Mouse (Mus musculus): ENCODE data around the gene St5. TPM values are rescaled to one million over a fixed set of nuclear protein-coding genes. Genes with fewer than 3 reads are reported as not detected.

The St5 gene
- polyA plus RNA-seq, 1 experiment from 2014 or later, result 35.8 TPM

DNA sequence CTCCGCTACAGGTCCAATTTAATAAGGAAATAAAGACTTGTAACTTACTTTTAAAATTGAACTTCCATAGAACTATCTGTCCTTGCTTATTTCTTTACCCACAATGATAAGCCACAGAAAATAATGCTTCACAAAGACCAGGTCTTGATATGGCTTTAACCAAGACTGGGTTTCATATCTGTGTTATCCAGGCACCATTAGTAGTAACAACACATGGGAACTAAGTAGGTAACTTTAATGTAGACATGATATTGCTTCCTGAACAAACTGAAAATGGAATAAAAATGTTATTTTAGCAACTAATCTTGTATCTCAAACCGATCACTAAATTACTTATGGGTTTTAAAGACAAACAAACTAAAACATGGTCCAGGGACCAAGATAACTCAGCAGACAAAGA, 44.1 kb downstream of the St5 start:
- WGBS, result 96% methylated on average over 2 of the region's 2 CpGs
- Histone ChIP-seq H3K27ac (ENCODE audit: low read depth, low read length) (no peak overlapping the region), H3K9ac (ENCODE audit: low read depth, low read length) (no peak overlapping the region), H3K36me3 (ENCODE audit: control insufficient read depth, insufficient read depth, low read length) (no peaks in the 10 kb centered on the region), H3K4me1 (ENCODE audit: control insufficient read depth, insufficient read depth, low read length) (no peaks in the 10 kb centered on the region), H3K4me2 (replicated peaks; ENCODE audit: low read depth, low read length) (no peak overlapping the region), H3K4me3 (ENCODE audit: low read length) (no peak overlapping the region), H3K9me3 (ENCODE audit: control insufficient read depth, low read length) (no peaks in the 10 kb centered on the region), H3K27me3 (ENCODE audit: control insufficient read depth, insufficient read depth, low read length) (no peaks in the 10 kb centered on the region)
- no peak for ATAC-seq (ENCODE audit: low FRiP score, low TSS enrichment)

DNA sequence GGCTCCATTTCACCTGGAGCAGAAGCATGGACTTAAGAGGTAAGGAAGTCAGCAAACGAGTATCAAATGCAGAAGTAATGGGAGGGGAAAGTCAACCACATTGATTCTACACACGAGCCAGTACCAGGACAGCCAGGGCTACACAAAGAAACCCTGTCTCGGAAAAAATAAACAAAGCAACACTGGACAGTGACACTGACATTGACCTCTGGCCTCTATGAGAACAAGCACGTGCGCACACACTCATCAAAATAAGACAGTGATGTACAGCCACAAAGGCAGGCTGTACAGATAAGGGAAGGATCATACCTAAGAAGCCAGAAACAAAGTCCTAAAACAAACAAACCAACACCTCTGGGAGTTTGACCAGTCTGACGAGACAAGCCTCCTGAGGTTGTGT, 45.5 kb downstream of the St5 start:
- no peak overlapping the region for H3K4me3 ChIP-seq (ENCODE audit: low read length)
- WGBS, result 23% methylated on average over 6 of the region's 6 CpGs
- no peaks in the 10 kb centered on the region for H3K27me3 ChIP-seq (ENCODE audit: control insufficient read depth, insufficient read depth, low read length)
- no peak overlapping the region for H3K4me2 ChIP-seq (replicated peaks; ENCODE audit: low read depth, low read length)
- no peaks in the 10 kb centered on the region for H3K9me3 ChIP-seq (ENCODE audit: control insufficient read depth, low read length)
- no peaks in the 10 kb centered on the region for H3K4me1 ChIP-seq (ENCODE audit: control insufficient read depth, insufficient read depth, low read length)
- H3K27ac ChIP-seq (ENCODE audit: low read depth, low read length), result no peak overlapping the region
- ATAC-seq (ENCODE audit: low FRiP score, low TSS enrichment), result no peak
- no peaks in the 10 kb centered on the region for H3K36me3 ChIP-seq (ENCODE audit: control insufficient read depth, insufficient read depth, low read length)
- no peak overlapping the region for H3K9ac ChIP-seq (ENCODE audit: low read depth, low read length)

DNA sequence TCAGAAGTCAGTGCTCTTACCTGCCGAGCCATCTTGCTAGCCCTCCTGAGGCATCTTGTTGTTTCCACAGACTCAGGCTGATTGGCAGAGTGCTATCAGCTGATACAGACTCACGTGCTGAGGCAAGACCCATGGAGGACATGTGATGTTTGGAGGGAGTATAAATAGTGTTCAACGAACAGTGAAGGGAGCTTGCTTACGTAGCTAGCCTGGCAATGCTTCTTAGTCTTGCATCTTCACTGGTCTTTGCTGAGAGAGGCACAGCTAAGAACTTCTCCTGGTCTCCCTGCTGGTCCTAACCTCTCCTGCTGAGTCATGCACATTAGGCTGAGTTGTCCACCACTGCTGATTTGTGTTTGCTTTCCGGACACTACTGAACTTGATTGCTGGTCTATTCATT, 48.5 kb downstream of the St5 start:
- Histone ChIP-seq H3K9ac (ENCODE audit: low read depth, low read length) (no peak overlapping the region), H3K9me3 (ENCODE audit: control insufficient read depth, low read length) (no peaks in the 10 kb centered on the region), H3K27me3 (ENCODE audit: control insufficient read depth, insufficient read depth, low read length) (no peaks in the 10 kb centered on the region), H3K36me3 (ENCODE audit: control insufficient read depth, insufficient read depth, low read length) (no peaks in the 10 kb centered on the region), H3K4me1 (ENCODE audit: control insufficient read depth, insufficient read depth, low read length) (no peaks in the 10 kb centered on the region), H3K4me2 (replicated peaks; ENCODE audit: low read depth, low read length) (no peak overlapping the region), H3K4me3 (ENCODE audit: low read length) (no peak overlapping the region), H3K27ac (ENCODE audit: low read depth, low read length) (no peak overlapping the region)
- ATAC-seq (ENCODE audit: low FRiP score, low TSS enrichment), result no peak
- 72% methylated on average over 5 of the region's 5 CpGs for WGBS

DNA sequence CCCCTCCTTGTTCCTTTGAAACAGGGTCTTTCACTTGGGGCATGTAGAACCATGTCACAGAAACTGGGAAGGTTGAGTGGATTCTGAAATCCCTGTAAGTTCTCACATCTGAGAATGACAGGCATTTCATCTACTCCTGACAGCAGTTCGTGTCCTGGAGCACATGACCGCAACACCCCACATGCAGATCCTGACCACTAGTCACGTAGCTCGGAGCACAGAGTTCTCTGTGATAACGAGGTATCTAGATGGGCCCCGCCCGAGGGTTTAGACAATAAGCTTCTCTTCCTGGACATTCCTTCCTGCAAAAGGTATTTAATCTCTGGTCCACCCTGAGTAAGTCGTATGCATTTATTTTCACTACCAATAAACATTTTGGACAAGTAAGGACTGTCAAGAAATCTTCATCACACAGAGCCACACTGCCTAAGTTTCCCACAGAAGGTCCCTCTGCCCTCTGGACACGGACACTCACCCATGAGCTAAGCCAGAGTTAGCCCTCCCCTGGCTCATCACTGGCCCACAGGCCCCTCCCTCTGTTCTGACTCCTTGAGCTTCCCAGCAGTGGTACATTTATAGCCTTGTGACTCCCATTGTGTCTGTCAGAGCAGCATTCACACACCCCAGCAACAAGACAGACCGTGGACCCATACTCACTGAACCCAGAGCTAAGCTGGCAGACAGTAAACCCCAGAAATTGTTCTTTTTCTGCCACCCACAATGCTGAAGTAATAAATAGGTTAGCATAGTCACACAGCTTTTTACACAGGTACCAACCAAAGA, 54.4 kb downstream of the St5 start:
- WGBS, result 77% methylated on average over 10 of the region's 10 CpGs
- Histone ChIP-seq H3K36me3 (ENCODE audit: control insufficient read depth, insufficient read depth, low read length) (no peaks in the 10 kb centered on the region), H3K27ac (ENCODE audit: low read depth, low read length) (no peak overlapping the region), H3K4me3 (ENCODE audit: low read length) (no peak overlapping the region), H3K9ac (ENCODE audit: low read depth, low read length) (no peak overlapping the region), H3K4me2 (replicated peaks; ENCODE audit: low read depth, low read length) (no peak overlapping the region), H3K9me3 (ENCODE audit: control insufficient read depth, low read length) (no peaks in the 10 kb centered on the region), H3K4me1 (ENCODE audit: control insufficient read depth, insufficient read depth, low read length) (no peaks in the 10 kb centered on the region), H3K27me3 (ENCODE audit: control insufficient read depth, insufficient read depth, low read length) (no peaks in the 10 kb centered on the region)
- no peak for ATAC-seq (ENCODE audit: low FRiP score, low TSS enrichment)

DNA sequence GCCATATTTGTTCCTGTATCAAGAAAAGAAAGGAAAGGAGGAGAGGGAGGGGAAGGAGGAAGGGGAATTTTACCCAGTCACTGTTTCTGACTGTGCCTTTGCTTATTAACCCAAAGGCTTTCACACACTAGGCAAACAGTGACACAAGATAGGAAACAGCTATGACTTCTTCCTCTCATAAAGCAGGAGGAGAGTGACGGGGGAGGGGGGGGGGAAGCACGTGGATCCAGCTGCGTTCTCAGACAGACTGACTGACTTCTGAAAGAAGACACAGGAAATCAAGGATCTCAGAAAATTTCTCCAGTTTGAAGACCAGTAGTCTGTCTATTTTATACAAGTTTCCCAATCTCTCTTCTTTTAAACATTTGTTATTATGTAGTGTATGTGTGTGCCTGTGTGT, 56.8 kb downstream of the St5 start:
- no peak overlapping the region; the same call in 1 of the 2 replicates for H3K4me2 ChIP-seq (replicated peaks; ENCODE audit: low read depth, low read length)
- no peak for ATAC-seq (ENCODE audit: low FRiP score, low TSS enrichment)
- WGBS, result 50% methylated on average over 3 of the region's 3 CpGs

DNA sequence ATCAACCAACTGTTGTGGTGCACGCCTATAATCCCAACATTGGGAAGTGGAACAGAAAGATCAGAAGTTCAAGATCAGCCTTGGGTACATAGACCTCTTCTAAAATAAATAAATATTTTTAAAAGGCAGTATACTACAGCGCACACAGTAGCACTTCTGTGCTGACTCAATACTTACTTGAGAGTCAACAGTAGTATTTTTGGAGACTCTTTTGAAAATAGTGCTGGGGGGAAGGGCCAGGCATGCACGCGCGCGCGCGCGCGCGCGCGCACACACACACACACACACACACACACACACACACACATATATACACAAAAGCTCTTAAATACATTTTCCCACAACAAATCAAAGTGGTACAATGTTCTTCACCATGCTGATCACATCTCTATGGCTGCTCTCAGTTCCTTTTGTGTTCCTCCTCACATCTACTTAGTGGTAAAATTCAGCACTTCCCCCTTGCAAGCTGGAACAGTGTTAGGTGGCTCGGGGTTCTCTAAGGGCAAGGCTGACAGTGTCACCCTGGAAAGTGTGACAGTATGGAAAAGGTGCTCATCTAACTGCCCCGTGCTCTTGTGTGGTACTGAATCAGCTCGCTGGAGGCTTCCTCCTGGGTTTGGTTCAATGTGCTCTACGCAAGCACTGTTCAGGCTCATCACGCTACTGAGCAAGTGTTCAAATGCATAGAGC, 60.0 kb downstream of the St5 start:
- Histone ChIP-seq H3K9ac (ENCODE audit: low read depth, low read length) (no peak overlapping the region), H3K4me3 (ENCODE audit: low read length) (no peak overlapping the region), H3K4me2 (replicated peaks; ENCODE audit: low read depth, low read length) (no peak overlapping the region), H3K4me1 (ENCODE audit: control insufficient read depth, insufficient read depth, low read length) (peaks cover 15% of the 10 kb centered on the region), H3K9me3 (ENCODE audit: control insufficient read depth, low read length) (no peaks in the 10 kb centered on the region), H3K27ac (ENCODE audit: low read depth, low read length) (no peak overlapping the region), H3K27me3 (ENCODE audit: control insufficient read depth, insufficient read depth, low read length) (no peaks in the 10 kb centered on the region), H3K36me3 (ENCODE audit: control insufficient read depth, insufficient read depth, low read length) (no peaks in the 10 kb centered on the region)
- 94% methylated on average over 18 of the region's 18 CpGs for whole genome bisulfite sequencing
- ATAC-seq (ENCODE audit: low FRiP score, low TSS enrichment), result no peak

More for the DNA sequence above, 56.8 kb downstream of the St5 start:
- H3K4me1 ChIP-seq (ENCODE audit: control insufficient read depth, insufficient read depth, low read length), result peaks cover 12% of the 10 kb centered on the region
- H3K4me3 ChIP-seq (ENCODE audit: low read length), result no peak overlapping the region
- H3K27me3 ChIP-seq (ENCODE audit: control insufficient read depth, insufficient read depth, low read length), result no peaks in the 10 kb centered on the region
- no peak overlapping the region for H3K9ac ChIP-seq (ENCODE audit: low read depth, low read length)
- H3K36me3 ChIP-seq (ENCODE audit: control insufficient read depth, insufficient read depth, low read length), result no peaks in the 10 kb centered on the region
- no peaks in the 10 kb centered on the region for H3K9me3 ChIP-seq (ENCODE audit: control insufficient read depth, low read length)
- no peak overlapping the region for H3K27ac ChIP-seq (ENCODE audit: low read depth, low read length)

DNA sequence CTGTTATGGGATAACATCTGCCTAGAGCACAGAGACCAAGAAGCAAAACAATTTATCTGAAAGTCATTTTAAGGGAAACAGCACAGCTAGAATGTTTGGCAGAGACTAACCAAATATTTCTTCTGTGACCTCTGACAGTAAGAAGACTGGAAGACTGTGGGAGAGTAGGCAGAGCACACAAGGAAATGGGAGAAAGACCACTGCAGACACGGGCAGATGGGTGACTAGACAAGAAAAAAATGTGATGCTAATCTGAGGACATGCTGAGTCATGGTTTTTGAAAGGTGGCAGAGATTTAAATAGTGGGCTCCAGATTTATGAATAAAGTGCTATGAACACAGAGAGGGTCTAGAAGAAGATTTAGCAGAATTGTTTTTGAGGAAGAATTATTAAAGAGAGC, 61.4 kb downstream of the St5 start:
- WGBS, result 8% methylated on average over 1 of the region's 1 CpGs
- H3K4me1 ChIP-seq (ENCODE audit: control insufficient read depth, insufficient read depth, low read length), result peaks cover 20% of the 10 kb centered on the region
- H3K9ac ChIP-seq (ENCODE audit: low read depth, low read length), result no peak overlapping the region
- no peak overlapping the region for H3K27ac ChIP-seq (ENCODE audit: low read depth, low read length)
- ATAC-seq (ENCODE audit: low FRiP score, low TSS enrichment), result no peak
- H3K27me3 ChIP-seq (ENCODE audit: control insufficient read depth, insufficient read depth, low read length), result no peaks in the 10 kb centered on the region
- no peaks in the 10 kb centered on the region for H3K9me3 ChIP-seq (ENCODE audit: control insufficient read depth, low read length)
- H3K36me3 ChIP-seq (ENCODE audit: control insufficient read depth, insufficient read depth, low read length), result no peaks in the 10 kb centered on the region
- no peak overlapping the region for H3K4me3 ChIP-seq (ENCODE audit: low read length)
- no peak overlapping the region for H3K4me2 ChIP-seq (replicated peaks; ENCODE audit: low read depth, low read length)

DNA sequence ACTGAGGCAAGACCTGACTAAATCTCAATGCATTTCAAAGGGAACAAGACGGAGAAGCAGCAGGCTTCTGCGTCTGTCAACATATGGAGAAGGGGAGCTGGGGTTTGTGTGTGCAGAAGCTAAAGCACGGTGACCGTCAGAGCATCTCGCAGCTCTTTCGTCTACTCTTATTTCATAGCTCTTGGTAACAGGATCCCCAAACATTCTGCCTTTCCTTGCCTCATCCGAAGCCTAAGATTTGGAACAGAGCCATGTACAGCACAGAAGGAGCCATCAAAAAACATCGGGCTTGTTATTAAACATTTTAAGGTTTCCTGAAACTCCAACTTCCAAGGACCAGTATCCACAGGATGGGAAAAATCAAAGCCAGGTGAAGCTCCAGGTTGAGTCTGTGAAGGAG, 62.3 kb downstream of the St5 start:
- no peak for ATAC-seq (ENCODE audit: low FRiP score, low TSS enrichment)
- Histone ChIP-seq H3K4me1 (ENCODE audit: control insufficient read depth, insufficient read depth, low read length) (peaks cover 20% of the 10 kb centered on the region), H3K27me3 (ENCODE audit: control insufficient read depth, insufficient read depth, low read length) (no peaks in the 10 kb centered on the region), H3K9me3 (ENCODE audit: control insufficient read depth, low read length) (no peaks in the 10 kb centered on the region), H3K4me3 (ENCODE audit: low read length) (no peak overlapping the region), H3K27ac (ENCODE audit: low read depth, low read length) (no peak overlapping the region), H3K36me3 (ENCODE audit: control insufficient read depth, insufficient read depth, low read length) (no peaks in the 10 kb centered on the region), H3K4me2 (replicated peaks; ENCODE audit: low read depth, low read length) (no peak overlapping the region), H3K9ac (ENCODE audit: low read depth, low read length) (no peak overlapping the region)
- 53% methylated on average over 8 of the region's 8 CpGs for WGBS

DNA sequence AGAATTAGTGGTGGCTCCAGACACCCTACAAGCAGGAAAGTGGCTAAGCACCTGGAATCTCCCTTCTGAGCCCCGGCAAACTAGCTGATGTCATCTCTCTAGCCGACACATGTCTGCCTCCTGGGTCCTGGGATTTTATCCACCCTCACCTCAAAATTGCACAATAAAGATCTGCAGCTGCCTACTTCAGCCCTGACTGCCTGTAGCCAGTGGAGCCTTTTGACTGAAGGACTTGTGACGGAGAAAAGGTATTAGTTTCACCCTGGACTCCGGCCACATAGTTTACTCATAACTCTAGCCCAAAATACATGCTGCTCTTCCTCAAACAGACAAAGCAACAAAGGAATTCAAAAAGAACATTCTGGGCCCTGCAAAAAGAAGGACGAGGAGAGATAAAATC, 66.0 kb downstream of the St5 start:
- H3K9ac ChIP-seq (ENCODE audit: low read depth, low read length), result no peak overlapping the region
- H3K4me3 ChIP-seq (ENCODE audit: low read length), result no peak overlapping the region
- H3K4me2 ChIP-seq (replicated peaks; ENCODE audit: low read depth, low read length), result no peak overlapping the region
- no peak for ATAC-seq (ENCODE audit: low FRiP score, low TSS enrichment)
- no peak overlapping the region for H3K27ac ChIP-seq (ENCODE audit: low read depth, low read length)
- no peaks in the 10 kb centered on the region for H3K36me3 ChIP-seq (ENCODE audit: control insufficient read depth, insufficient read depth, low read length)
- no peaks in the 10 kb centered on the region for H3K27me3 ChIP-seq (ENCODE audit: control insufficient read depth, insufficient read depth, low read length)
- H3K4me1 ChIP-seq (ENCODE audit: control insufficient read depth, insufficient read depth, low read length), result peaks cover 13% of the 10 kb centered on the region
- H3K9me3 ChIP-seq (ENCODE audit: control insufficient read depth, low read length), result no peaks in the 10 kb centered on the region
- 64% methylated on average over 5 of the region's 5 CpGs for WGBS

All from kidney, embryonic 14.5 days (tissue).